Mouse (Mus musculus) midbrain, embryonic 12.5 days (tissue): ENCODE results near the gene Zdhhc3. TPM values are rescaled to one million over a fixed set of nuclear protein-coding genes. Genes with fewer than 3 reads are reported as not detected.

Source experiments
- ATAC-seq: fragments of 200-750 bp; cut with Nextera tagmentation; 2 replicates; pipeline ENCODE4 v1.8.0; 2017; ENCODE audit warnings: low read depth, moderate TSS enrichment, moderate library complexity; ENCODE audit not compliant: low FRiP score
- H3K27ac ChIP-seq: fragments of 300-500 bp; sonication (generic); replicated peaks from 2 replicates; pipeline ENCODE4 v1.5.1; 2016; ENCODE audit warnings: mild to moderate bottlenecking
- H3K27me3 ChIP-seq: fragments of 300-500 bp; sonication (generic); 2 replicates; pipeline ENCODE4 v1.6.1; 2016; ENCODE audit warnings: mild to moderate bottlenecking
- H3K36me3 ChIP-seq: fragments of 300-500 bp; sonication (generic); 2 replicates; pipeline ENCODE4 v1.6.1; 2016
- H3K4me1 ChIP-seq: fragments of 300-500 bp; sonication (generic); 2 replicates; pipeline ENCODE4 v1.6.1; 2016
- H3K4me2 ChIP-seq: fragments of 300-500 bp; sonication (generic); replicated peaks from 2 replicates; pipeline ENCODE4 v1.6.1; 2016; ENCODE audit warnings: mild to moderate bottlenecking, moderate library complexity
- H3K4me3 ChIP-seq: fragments of 300-500 bp; sonication (generic); 2 replicates; pipeline ENCODE4 v1.5.1; 2016; ENCODE audit warnings: mild to moderate bottlenecking
- H3K9ac ChIP-seq: fragments of 300-500 bp; sonication (generic); replicated peaks from 2 replicates; pipeline ENCODE4 v1.6.1; 2016; ENCODE audit warnings: mild to moderate bottlenecking, moderate library complexity
- H3K9me3 ChIP-seq: fragments of 300-500 bp; sonication (generic); 2 replicates; pipeline ENCODE4 v1.6.1; 2016; ENCODE audit warnings: mild to moderate bottlenecking
- WGBS: fragments of 180-500 bp; shearing (Covaris S2); methylation state at CpG from one replicate; pipeline ENCODE4 v1.1.7; 2016; 5-methylcytosine and 5-hydroxymethylcytosine counted together
- polyA plus RNA-seq: library from polyadenylated mRNA; unstranded; fragments of >200 nt; fragmentation: Nextera tagmentation; extraction: Ambion mirVana; gene quantifications from 2 replicates; pipeline ENCODE4 v1.2.1, GENCODE M21; 2016

Gene Zdhhc3
- polyA plus RNA-seq, 1 experiment from 2014 or later: 86.4 TPM

DNA sequence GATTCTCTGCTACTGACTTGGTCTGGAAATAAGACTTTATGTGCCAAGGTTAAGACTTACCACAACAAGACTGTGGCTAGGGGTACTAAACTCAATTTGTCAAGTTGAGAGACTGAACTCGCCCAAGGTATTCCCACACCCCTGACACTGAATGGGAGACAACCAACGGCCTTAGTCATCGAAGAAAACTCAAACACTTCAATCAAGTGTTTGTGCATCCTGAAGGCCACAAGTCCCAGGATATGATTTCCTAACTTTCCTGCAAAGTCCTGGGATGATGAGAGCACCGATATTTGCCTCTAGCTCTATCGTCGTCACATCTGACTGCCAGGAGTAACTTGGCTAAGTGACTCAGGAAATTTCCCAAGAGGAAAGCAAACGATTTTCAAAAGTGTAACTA, 3.8 kb downstream of the Zdhhc3 start:
- Histone ChIP-seq H3K4me3 (no peak overlapping the region), H3K9ac (no peak overlapping the region), H3K4me2 (no peak overlapping the region), H3K27ac (no peak overlapping the region), H3K4me1 (peaks cover 18% of the 10 kb centered on the region), H3K36me3 (peaks cover 18% of the 10 kb centered on the region), H3K9me3 (no peaks in the 10 kb centered on the region), H3K27me3 (no peaks in the 10 kb centered on the region)
- WGBS: 95% methylated on average over 7 of the region's 7 CpGs
- ATAC-seq: no peak

GRCm38 (mm10) chr9:123107186-123107585, 5.8 kb downstream of the Zdhhc3 start:
- no peak overlapping the region for H3K4me3 ChIP-seq
- H3K9ac ChIP-seq: no peak overlapping the region
- no peaks in the 10 kb centered on the region for H3K27me3 ChIP-seq
- H3K9me3 ChIP-seq: no peaks in the 10 kb centered on the region
- H3K4me1 ChIP-seq: peaks cover 9% of the 10 kb centered on the region
- ATAC-seq: no peak
- 87% methylated on average over 4 of the region's 4 CpGs for WGBS
- H3K27ac ChIP-seq: no peak overlapping the region
- H3K36me3 ChIP-seq: peaks cover 18% of the 10 kb centered on the region
- H3K4me2 ChIP-seq: no peak overlapping the region

DNA sequence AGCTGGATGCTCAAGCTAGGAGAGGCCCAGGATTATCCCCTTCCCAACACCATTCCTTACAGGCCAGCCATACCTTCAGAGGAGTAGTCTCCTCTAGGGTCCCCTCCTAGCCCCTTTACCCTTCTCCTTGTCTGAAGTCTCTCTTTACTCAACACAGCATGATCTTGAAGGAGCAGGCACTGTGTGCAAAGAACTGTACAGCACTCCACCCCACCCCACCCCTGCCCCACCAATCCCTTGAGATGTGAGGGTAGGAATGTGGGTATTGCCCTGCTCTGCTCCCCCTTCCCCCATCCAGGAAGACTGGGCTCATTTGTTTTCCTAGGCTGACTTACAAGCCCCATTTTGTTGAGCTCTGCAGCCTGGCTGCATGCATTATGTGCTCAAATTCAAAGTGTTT, 8.6 kb downstream of the Zdhhc3 start:
- H3K27ac ChIP-seq: no peak overlapping the region
- no peak overlapping the region for H3K9ac ChIP-seq
- no peak overlapping the region for H3K4me3 ChIP-seq
- no peaks in the 10 kb centered on the region for H3K4me1 ChIP-seq
- no peak for ATAC-seq
- H3K36me3 ChIP-seq: peaks cover 35% of the 10 kb centered on the region
- no peaks in the 10 kb centered on the region for H3K9me3 ChIP-seq
- H3K4me2 ChIP-seq: no peak overlapping the region
- H3K27me3 ChIP-seq: no peaks in the 10 kb centered on the region

DNA sequence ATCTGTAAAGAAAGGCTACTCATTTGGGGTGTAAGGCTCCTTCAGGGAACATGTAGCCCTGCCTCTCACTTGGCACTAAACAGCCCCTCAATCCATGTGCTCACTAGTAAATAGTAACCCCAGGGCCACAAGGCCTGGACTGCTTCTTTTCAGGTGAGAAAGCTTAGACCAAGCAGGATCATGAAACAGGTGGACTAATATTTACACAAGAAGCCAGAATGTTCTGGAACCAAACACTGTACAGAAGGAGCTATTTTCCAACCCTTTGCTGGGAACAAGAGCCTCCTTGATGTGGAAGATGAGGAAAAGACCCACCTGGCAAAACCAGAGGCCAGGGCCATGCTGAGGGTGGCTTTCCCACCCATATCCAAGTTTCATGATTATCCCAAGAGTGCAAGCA, 9.6 kb downstream of the Zdhhc3 start:
- no peaks in the 10 kb centered on the region for H3K27me3 ChIP-seq
- ATAC-seq: no peak
- H3K4me1 ChIP-seq: no peaks in the 10 kb centered on the region
- H3K4me3 ChIP-seq: no peak overlapping the region
- H3K27ac ChIP-seq: no peak overlapping the region
- H3K4me2 ChIP-seq: no peak overlapping the region
- no peak overlapping the region for H3K9ac ChIP-seq
- no peaks in the 10 kb centered on the region for H3K9me3 ChIP-seq
- H3K36me3 ChIP-seq: peaks cover 40% of the 10 kb centered on the region

DNA sequence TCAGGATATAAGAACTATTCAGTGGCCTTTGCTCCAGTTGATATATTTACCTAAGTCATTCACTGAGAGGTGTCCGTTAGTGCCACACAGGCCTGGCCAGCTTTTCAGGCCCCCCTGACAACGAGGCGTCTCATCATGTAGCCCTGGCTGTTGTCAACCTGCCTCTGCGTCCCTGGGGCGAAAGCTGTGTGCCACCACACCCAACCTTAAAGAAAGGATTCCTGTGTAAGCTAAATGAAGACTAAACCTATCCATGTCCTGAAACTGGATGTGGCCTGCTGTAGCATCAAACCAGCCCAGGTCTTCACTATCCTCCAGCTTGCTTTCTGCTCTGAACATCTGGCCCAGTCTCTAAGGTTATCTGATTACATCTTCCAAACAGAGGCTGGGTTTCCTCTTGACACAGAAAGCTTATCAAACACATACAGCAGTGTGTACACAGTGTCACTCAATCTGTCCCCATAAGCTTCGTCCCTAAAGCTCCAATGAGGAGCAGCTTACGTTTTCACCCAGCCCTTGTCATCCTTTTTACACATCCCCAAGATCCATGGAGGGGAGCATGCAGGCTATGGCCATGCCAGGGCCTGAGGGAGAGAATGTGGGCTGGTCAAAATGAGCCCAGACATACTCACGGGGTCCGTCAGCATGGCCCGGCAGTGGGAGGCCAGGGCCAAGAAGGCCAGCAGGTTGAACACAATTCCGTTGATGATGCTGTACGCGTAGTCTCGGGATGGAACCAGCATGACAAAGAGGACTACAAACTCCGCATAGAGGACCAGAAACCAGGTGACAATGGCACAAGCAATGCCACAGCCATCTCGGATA, 13.2 kb downstream of the Zdhhc3 start:
- peaks cover 60% of the 10 kb centered on the region for H3K36me3 ChIP-seq
- H3K9ac ChIP-seq: no peak overlapping the region
- H3K4me3 ChIP-seq: no peak overlapping the region
- no peaks in the 10 kb centered on the region for H3K4me1 ChIP-seq
- H3K9me3 ChIP-seq: no peaks in the 10 kb centered on the region
- 97% methylated on average over 16 of the region's 16 CpGs for WGBS
- H3K27ac ChIP-seq: no peak overlapping the region
- H3K27me3 ChIP-seq: no peaks in the 10 kb centered on the region
- ATAC-seq: no peak
- H3K4me2 ChIP-seq: no peak overlapping the region

GRCm38 (mm10) chr9:123090844-123091243, 22.2 kb downstream of the Zdhhc3 start:
- Histone ChIP-seq H3K9ac (no peak overlapping the region), H3K27ac (no peak overlapping the region), H3K27me3 (no peaks in the 10 kb centered on the region), H3K36me3 (peaks cover 71% of the 10 kb centered on the region), H3K4me1 (no peaks in the 10 kb centered on the region), H3K9me3 (no peaks in the 10 kb centered on the region), H3K4me2 (no peak overlapping the region), H3K4me3 (no peak overlapping the region)
- ATAC-seq: no peak
- 93% methylated on average over 4 of the region's 4 CpGs for WGBS

DNA sequence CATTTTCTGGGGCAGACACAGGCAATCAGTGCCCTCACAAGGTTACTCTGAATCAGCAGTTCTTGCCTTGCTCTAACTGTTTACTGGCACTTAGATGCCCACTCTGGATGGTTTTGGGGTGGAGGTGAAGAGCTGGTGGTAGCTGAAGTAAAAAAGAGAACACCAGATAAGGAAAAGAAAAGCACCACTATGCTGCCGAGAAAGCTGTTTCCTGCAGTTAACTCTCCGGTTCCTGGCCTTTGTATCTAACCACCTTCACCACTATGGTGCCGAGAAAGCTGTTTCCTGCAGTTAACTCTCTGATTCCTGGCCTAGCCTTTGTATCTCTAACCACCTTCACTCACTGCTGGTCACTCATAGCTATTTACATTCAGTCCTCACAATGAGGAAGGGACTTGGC, 25.4 kb downstream of the Zdhhc3 start:
- H3K4me2 ChIP-seq: no peak overlapping the region
- H3K27me3 ChIP-seq: no peaks in the 10 kb centered on the region
- no peak for ATAC-seq
- no peaks in the 10 kb centered on the region for H3K9me3 ChIP-seq
- H3K4me3 ChIP-seq: no peak overlapping the region
- H3K27ac ChIP-seq: no peak overlapping the region
- 83% methylated on average over 3 of the region's 3 CpGs for WGBS
- H3K4me1 ChIP-seq: no peaks in the 10 kb centered on the region
- peaks cover 80% of the 10 kb centered on the region for H3K36me3 ChIP-seq
- H3K9ac ChIP-seq: no peak overlapping the region

DNA sequence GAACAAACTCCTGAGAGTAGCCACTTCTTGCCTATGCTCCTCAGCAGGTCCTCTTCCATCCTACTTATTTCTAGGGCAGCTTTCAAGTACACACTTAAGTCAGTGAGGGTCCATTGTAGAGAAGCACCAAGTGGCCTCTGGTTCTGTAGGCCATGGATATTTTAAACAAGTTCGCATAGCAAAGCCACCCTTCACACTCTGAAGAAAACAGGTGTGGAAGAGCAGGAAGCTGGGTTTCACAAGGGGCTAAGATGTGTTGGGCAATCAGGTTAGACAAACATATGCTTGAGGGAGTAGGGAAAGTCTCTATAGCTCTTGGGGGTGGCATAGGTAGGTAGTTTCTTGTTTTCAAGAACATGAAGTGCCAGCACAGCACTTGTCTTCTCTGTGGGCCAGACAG, 27.6 kb downstream of the Zdhhc3 start:
- Histone ChIP-seq H3K27me3 (no peaks in the 10 kb centered on the region), H3K4me3 (no peak overlapping the region), H3K9ac (no peak overlapping the region), H3K27ac (no peak overlapping the region), H3K4me1 (no peaks in the 10 kb centered on the region), H3K9me3 (no peaks in the 10 kb centered on the region), H3K36me3 (peaks cover 95% of the 10 kb centered on the region), H3K4me2 (no peak overlapping the region)
- no peak for ATAC-seq
- 89% methylated on average over 1 of the region's 1 CpGs for WGBS

GRCm38 (mm10) chr9:123080796-123081195, 32.2 kb downstream of the Zdhhc3 start:
- WGBS: 78% methylated on average over 1 of the region's 1 CpGs
- Histone ChIP-seq H3K9ac (no peak overlapping the region), H3K36me3 (peaks cover 95% of the 10 kb centered on the region), H3K4me1 (no peaks in the 10 kb centered on the region), H3K27me3 (no peaks in the 10 kb centered on the region), H3K9me3 (no peaks in the 10 kb centered on the region), H3K4me3 (no peak overlapping the region), H3K4me2 (no peak overlapping the region), H3K27ac (no peak overlapping the region)
- ATAC-seq: no peak

DNA sequence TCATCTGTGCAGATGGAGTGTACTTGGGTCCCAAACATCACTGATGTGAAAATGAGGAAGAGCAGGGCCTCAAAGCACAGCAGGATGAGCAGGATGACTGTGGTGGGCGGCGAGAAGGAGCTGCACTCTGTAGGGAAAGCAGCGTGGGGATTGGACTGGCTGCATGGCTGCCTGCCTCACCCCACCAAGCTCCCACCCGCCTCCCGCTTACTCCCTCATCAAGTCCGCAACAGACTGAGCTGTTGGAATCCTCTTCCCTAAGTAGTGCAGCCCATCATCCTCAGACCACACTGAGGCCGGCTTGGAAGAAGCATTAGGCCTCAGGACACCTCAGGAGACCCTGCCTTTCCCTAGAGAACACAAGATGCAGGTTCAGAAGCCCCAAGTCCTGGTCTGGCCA, 32.6 kb downstream of the Zdhhc3 start:
- Histone ChIP-seq H3K9ac (no peak overlapping the region), H3K4me1 (no peaks in the 10 kb centered on the region), H3K27me3 (no peaks in the 10 kb centered on the region), H3K36me3 (peaks cover 94% of the 10 kb centered on the region), H3K4me2 (no peak overlapping the region), H3K9me3 (no peaks in the 10 kb centered on the region), H3K27ac (no peak overlapping the region), H3K4me3 (no peak overlapping the region)
- WGBS: 93% methylated on average over 7 of the region's 7 CpGs
- no peak for ATAC-seq

GRCm38 (mm10) chr9:123079149-123079548, 33.9 kb downstream of the Zdhhc3 start:
- 93% methylated on average over 5 of the region's 5 CpGs for WGBS

DNA sequence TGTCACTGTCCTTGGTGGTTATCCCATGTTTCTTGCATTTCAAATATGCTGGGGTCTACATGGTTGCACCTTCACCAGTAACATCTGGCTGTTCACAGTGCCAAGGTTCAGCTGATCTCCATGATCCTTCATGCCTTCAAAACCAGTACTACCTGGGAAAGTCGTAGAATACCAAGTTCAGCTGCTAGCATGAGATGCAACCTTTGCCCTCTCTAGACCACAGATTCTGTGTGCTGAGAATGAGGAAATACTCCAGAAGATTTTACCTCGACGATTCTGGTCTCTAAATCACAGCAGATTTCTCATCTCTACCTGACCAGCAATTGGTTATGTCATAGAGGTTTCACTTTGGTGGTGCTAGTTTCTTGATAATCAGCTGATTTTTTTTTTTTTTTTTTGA, 52.8 kb downstream of the Zdhhc3 start:
- H3K27ac ChIP-seq: no peak overlapping the region
- no peak for ATAC-seq
- H3K9ac ChIP-seq: no peak overlapping the region
- no peaks in the 10 kb centered on the region for H3K4me1 ChIP-seq
- H3K36me3 ChIP-seq: no peaks in the 10 kb centered on the region
- no peaks in the 10 kb centered on the region for H3K9me3 ChIP-seq
- no peak overlapping the region for H3K4me3 ChIP-seq
- no peak overlapping the region for H3K4me2 ChIP-seq
- WGBS: 93% methylated on average over 3 of the region's 3 CpGs
- no peaks in the 10 kb centered on the region for H3K27me3 ChIP-seq

More at GRCm38 (mm10) chr9:123079149-123079548, 33.9 kb downstream of the Zdhhc3 start:
- Histone ChIP-seq H3K9me3 (no peaks in the 10 kb centered on the region), H3K27me3 (no peaks in the 10 kb centered on the region), H3K9ac (no peak overlapping the region), H3K36me3 (peaks cover 87% of the 10 kb centered on the region), H3K4me1 (no peaks in the 10 kb centered on the region), H3K4me2 (no peak overlapping the region), H3K4me3 (no peak overlapping the region), H3K27ac (no peak overlapping the region)
- ATAC-seq: no peak

DNA sequence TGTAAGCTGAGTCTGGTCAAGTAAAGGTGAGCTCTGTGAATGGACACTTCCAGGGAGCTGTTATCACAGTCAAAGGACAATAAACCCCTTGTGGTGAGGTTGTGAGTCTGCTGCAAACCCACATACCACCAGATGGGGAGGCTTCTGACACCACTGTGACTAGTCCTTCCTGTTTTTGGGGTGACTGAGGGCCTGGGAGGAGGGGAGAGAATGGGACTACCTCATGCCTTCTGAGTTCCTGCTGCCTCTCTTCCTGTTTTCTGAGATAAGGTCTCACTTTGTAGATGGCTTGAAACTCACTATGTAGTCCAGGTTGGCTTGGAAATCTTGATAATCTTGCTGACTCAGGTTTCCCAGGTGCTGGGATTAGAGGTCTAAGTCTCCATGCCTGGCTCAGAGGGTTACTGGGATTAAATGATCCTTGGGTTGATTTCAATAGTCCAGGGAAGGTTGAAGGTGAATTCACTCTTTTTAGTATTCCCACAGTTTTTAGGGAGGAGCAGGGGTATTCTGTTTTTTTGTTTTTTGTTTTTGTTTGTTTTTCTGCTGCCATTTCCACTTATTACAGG, 54.2 kb downstream of the Zdhhc3 start:
- no peaks in the 10 kb centered on the region for H3K4me1 ChIP-seq
- H3K36me3 ChIP-seq: no peaks in the 10 kb centered on the region
- no peak for ATAC-seq
- no peak overlapping the region for H3K4me3 ChIP-seq
- H3K4me2 ChIP-seq: no peak overlapping the region
- H3K9me3 ChIP-seq: no peaks in the 10 kb centered on the region
- H3K27me3 ChIP-seq: no peaks in the 10 kb centered on the region
- H3K9ac ChIP-seq: no peak overlapping the region
- no peak overlapping the region for H3K27ac ChIP-seq
